ENCODE assay signal across 8 mouse cellular contexts in the genomic region with DNA sequence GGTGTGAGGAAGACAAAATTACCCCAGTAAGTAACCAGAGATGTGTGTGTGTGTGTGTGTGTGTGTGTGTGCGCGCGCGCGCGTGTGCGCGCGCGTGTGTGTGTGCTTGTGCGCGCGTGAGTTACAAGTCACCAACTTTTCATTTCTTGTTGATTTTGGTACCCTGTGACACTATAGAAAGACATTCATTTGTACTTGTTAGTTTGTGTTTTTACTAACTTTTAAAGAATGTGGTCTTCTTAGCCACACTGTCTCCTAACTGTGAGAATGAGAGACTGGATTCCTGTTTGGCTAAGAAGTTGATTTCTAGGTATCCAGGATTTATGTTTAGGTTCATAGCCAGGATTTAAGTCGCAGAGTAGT. TPM values are rescaled to one million over a fixed set of nuclear protein-coding genes. Genes with fewer than 3 reads are reported as not detected.
DNase-seq lines count a peak whose midpoint lies in the region; ATAC-seq and TF ChIP-seq lines count a peak whose summit lies in the region.

No protein-coding gene starts in this region.

- H3K4me3 ChIP-seq in heart, embryonic 14.5 days (ENCODE audit: control insufficient read depth in 1 of 2, insufficient read depth in 1 of 2, low read depth in 1 of 2, low read length in 2 of 2): peak overlapping the region; percentile 14 to 38
- H3K4me3 ChIP-seq in bone marrow, adult 2 months (replicated peaks; ENCODE audit: control insufficient read depth, low read depth, low read length): peak overlapping the region; percentile 68
- H3K4me3 ChIP-seq in forebrain, embryonic 15.5 days: no peak overlapping the region
- peak overlapping the region in 1 of 2 experiments; percentile 42; a peak in 1 of 4 replicates for H3K4me3 ChIP-seq in liver, embryonic 14.5 days (ENCODE audit: insufficient read depth in 1 of 2, low read depth in 2 of 2, low read length in 2 of 2)

- no peak for ATAC-seq in heart, embryonic 14.5 days (ENCODE audit: insufficient number of reproducible peaks, insufficient read depth, low FRiP score, low read depth)
- no peak for ATAC-seq in forebrain, embryonic 15.5 days (replicated peaks)
- ATAC-seq in liver, embryonic 14.5 days (ENCODE audit: insufficient read depth): no peak

- TF ChIP-seq POLR2A in bone marrow, adult 2 months (IDR thresholded peaks at IDR 0.05; ENCODE audit: borderline replicate concordance, control insufficient read depth, low read depth, low read length): no peak

- WGBS in heart, embryonic 14.5 days: 15% methylated on average over 14 of the region's 14 CpGs
- WGBS in bone marrow, adult 2 months: 3% methylated on average over 14 of the region's 14 CpGs
- 63% methylated on average over 14 of the region's 14 CpGs for WGBS in forebrain, embryonic 15.5 days
- WGBS in liver, embryonic 14.5 days (ENCODE audit: insufficient replicate concordance): 5% methylated on average over 14 of the region's 14 CpGs

- H3K27me3 ChIP-seq in heart, embryonic 14.5 days (ENCODE audit: control insufficient read depth, insufficient read depth, low read length): no peaks in the 10 kb centered on the region
- no peaks in the 10 kb centered on the region for H3K27me3 ChIP-seq in forebrain, embryonic 15.5 days
- no peaks in the 10 kb centered on the region for H3K27me3 ChIP-seq in liver, embryonic 14.5 days (ENCODE audit: control insufficient read depth, insufficient read depth, low read length)

- no peak for TF ChIP-seq EP300 in liver, embryonic 14.5 days (IDR thresholded peaks at IDR 0.05; ENCODE audit: low read depth)

- H3K36me3 ChIP-seq in heart, embryonic 14.5 days (ENCODE audit: control insufficient read depth, insufficient read depth, low read length): no peaks in the 10 kb centered on the region
- no peaks in the 10 kb centered on the region for H3K36me3 ChIP-seq in forebrain, embryonic 15.5 days
- no peaks in the 10 kb centered on the region for H3K36me3 ChIP-seq in liver, embryonic 14.5 days (replicated peaks; ENCODE audit: control insufficient read depth, insufficient read depth, low read depth)

- no peaks in the 10 kb centered on the region for H3K9me3 ChIP-seq in heart, embryonic 14.5 days (ENCODE audit: control insufficient read depth, low read length)
- H3K9me3 ChIP-seq in forebrain, embryonic 15.5 days: no peaks in the 10 kb centered on the region
- H3K9me3 ChIP-seq in liver, embryonic 14.5 days (ENCODE audit: control insufficient read depth, low read length): no peaks in the 10 kb centered on the region

- no peak for TF ChIP-seq CTCF in bone marrow, adult 2 months (IDR thresholded peaks at IDR 0.05; ENCODE audit: control insufficient read depth, insufficient read depth, low read length)
- no peak for TF ChIP-seq CTCF in liver, embryonic 14.5 days (IDR thresholded peaks at IDR 0.05; ENCODE audit: low read depth)

- DNase-seq in heart, adult 18-20 months: no peak
- DNase-seq in liver, embryonic 14.5 days (ENCODE audit: low read depth in 3 of 3, low spot score in 3 of 3): no peak
- no peak for DNase-seq in adrenal gland, postnatal 4 days (ENCODE audit: low spot score in 2 of 2)
- no peak for DNase-seq in right cerebral cortex, postnatal 36 days (ENCODE audit: low spot score in 2 of 2)
- no peak for DNase-seq in gastrocnemius, postnatal 4 days (ENCODE audit: low spot score in 2 of 2)

- H3K9ac ChIP-seq in heart, embryonic 14.5 days (ENCODE audit: low read length): peak overlapping the region; percentile 60
- H3K9ac ChIP-seq in forebrain, embryonic 15.5 days (replicated peaks): no peak overlapping the region
- H3K9ac ChIP-seq in liver, embryonic 14.5 days (replicated peaks): no peak overlapping the region

- H3K4me2 ChIP-seq in heart, embryonic 14.5 days (ENCODE audit: low read length): peak overlapping the region; percentile 66
- peak overlapping the region; percentile 5 for H3K4me2 ChIP-seq in forebrain, embryonic 15.5 days (replicated peaks)
- peak overlapping the region; percentile 48 for H3K4me2 ChIP-seq in liver, embryonic 14.5 days (ENCODE audit: low read depth)

- peak overlapping the region; percentile 78 to 81 for H3K27ac ChIP-seq in heart, embryonic 14.5 days (replicated peaks in 1 of 2; ENCODE audit: control insufficient read depth in 1 of 2, insufficient read depth in 1 of 2, low read depth in 2 of 2, low read length in 2 of 2)
- H3K27ac ChIP-seq in bone marrow, adult 2 months (ENCODE audit: control insufficient read depth, insufficient read depth, low read depth, low read length, poor library complexity): peak overlapping the region; percentile 90; the same call in 1 of the 2 replicates
- no peak overlapping the region for H3K27ac ChIP-seq in forebrain, embryonic 15.5 days (replicated peaks)
- no peak overlapping the region for H3K27ac ChIP-seq in liver, embryonic 14.5 days

- peaks cover 13 to 18% of the 10 kb centered on the region in 2 experiments for H3K4me1 ChIP-seq in heart, embryonic 14.5 days (ENCODE audit: control insufficient read depth in 2 of 2, insufficient read depth in 2 of 2, low read length in 2 of 2)
- H3K4me1 ChIP-seq in bone marrow, adult 2 months (ENCODE audit: control insufficient read depth, insufficient read depth, low read length): peaks cover 10% of the 10 kb centered on the region; the same call in 1 of the 2 replicates
- 0 out of 2 replicates have a peak, but pooled peaks cover 12% of the 10 kb centered on the region for H3K4me1 ChIP-seq in forebrain, embryonic 15.5 days
- peaks cover 0 to 4% of the 10 kb centered on the region in 2 experiments; a peak in 2 of 4 replicates for H3K4me1 ChIP-seq in liver, embryonic 14.5 days (replicated peaks; ENCODE audit: control insufficient read depth in 2 of 2, insufficient read depth in 2 of 2, low read length in 1 of 2)

RNA-seq across cellular contexts. Expression of gene Rasgrp3, which starts 29.9 kb away (rescaled TPM):
- 24.3 and 25.1 TPM in 2 replicates for polyA plus RNA-seq in heart, embryonic 14.5 days (2014; fragmentation: Nextera tagmentation; extraction: Ambion mirVana)
- 10 to 100 TPM; 20.2 to 29.6 TPM for total RNA-seq in heart, adult 18-20 months (2021)
- polyA plus RNA-seq in bone marrow, adult 2 months (2011; ENCODE audit: insufficient read depth, insufficient read length, low replicate concordance, missing spikeins): 2.3 and 4.3 TPM in 2 replicates
- 5.1 and 7.1 TPM in 2 replicates for polyA plus RNA-seq in forebrain, embryonic 15.5 days (2015; fragmentation: Nextera tagmentation; extraction: Ambion mirVana)
- 1.5 and 2.9 TPM in 2 replicates for polyA plus RNA-seq in liver, embryonic 14.5 days (2012; rRNA removed)
- 2.0 and 3.2 TPM in 2 replicates for polyA plus RNA-seq in liver, embryonic 14.5 days (2014; fragmentation: Nextera tagmentation; extraction: Ambion mirVana)
- 10 to 100 TPM; 27.3 to 27.5 TPM for total RNA-seq in adrenal gland, postnatal 4 days (2021)
- 10 to 100 TPM; 35.3 to 38.4 TPM for total RNA-seq in gastrocnemius, postnatal 4 days (2021)

Comparison
In these comparisons a context has a peak if more than half of its experiments do, and no peak if none do; other contexts are left out.
1. H3K27ac ChIP-seq: peak in heart, embryonic 14.5 days (2 of 2) and bone marrow, adult 2 months (single experiment); none in forebrain, embryonic 15.5 days (single experiment) and liver, embryonic 14.5 days (single experiment).
2. H3K4me2 ChIP-seq: peak in every context shown above with its lines; median percentile 66 in heart, embryonic 14.5 days; 48 in liver, embryonic 14.5 days; 5 in forebrain, embryonic 15.5 days.